Mouse (Mus musculus) testis, postnatal 14 days (tissue): ENCODE measurements around the gene Tbc1d9b.

Experiments used
- DNase-seq: peaks from one replicate; pipeline ENCODE4 v3.0.0; 2021; ENCODE audit warnings: low spot score

The Tbc1d9b gene

DNA sequence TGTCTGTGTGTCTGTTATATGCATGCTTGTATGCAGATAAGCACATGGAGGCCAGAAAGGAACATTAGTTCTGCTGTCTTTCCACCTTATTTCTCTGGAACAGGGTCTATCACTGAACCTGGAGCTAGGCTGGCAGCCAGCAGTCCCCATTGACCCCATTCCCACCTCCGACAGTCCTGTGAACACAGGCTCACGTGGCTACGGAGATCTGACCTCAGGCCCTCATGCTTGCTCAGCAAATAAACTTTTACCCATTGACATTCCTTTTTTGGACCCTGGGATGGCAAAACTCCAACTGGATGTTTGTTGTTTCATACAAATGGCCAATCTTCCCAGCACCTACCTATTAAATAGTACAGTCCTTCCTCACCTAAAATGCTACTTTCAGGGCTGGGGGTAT, 45.2 kb downstream of the Tbc1d9b start:
- no peak for DNase-seq

DNA sequence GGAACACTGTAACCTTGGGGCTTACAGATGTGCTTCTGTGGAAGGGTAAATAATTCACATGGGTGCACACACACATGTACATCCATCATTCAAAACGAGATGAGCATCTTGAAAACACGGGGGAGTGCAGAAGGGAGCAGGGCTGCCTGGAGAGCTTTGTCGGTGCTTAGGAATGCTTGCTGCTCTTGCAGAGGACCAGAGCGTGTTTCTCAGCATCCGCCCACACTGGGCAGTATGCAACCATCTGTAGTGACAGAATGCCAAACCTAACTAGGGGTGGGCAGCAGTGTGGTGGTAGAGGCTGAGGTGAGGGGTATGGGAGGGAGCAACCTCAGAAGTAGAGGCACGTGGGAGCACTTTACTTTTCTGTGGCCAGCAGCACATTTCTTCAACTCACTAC, 45.9 kb downstream of the Tbc1d9b start:
- no peak for DNase-seq

- no peak for DNase-seq
Measured at GRCm38 (mm10) chr11:50178532-50179488, 47.6 kb downstream of the Tbc1d9b start.

DNA sequence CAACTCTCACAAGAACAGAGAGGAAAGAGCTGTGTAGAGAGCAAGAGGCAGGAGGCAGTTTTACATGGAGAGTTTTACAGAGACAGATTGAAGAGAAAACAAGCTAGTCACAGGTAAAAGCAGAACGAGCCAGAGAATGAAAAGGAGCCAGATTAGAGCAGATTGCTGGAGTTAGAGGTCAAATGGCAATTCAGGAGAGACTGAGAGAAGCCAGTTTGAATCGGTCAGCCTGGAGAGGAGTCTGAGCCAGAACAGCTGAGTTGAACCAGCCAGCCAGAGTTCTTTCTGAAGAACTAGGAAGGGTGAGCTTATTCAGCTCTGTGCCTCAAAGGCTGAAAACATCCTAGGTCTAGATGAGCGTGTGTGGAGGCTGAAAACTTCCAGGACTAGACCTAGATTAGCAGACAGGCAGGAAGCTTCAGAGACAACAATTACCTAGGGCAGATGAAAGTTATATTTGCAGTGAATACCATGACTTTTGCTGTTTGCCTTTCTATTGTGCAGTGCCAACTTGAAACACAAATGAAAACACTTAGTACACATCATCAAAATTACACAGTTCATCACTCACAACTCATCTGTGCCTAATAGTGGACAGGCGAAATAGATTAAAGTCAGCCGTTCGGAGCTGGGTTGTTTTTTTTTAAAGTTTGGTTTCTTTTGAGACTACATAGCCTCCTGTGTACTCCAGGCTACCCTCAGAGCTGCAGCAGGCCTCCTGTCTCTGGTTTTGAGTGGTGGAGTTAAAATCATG, 49.5 kb downstream of the Tbc1d9b start:
- DNase-seq: no peak

- no peak for DNase-seq
Measured at GRCm38 (mm10) chr11:50182702-50183101, 51.5 kb downstream of the Tbc1d9b start.

DNA sequence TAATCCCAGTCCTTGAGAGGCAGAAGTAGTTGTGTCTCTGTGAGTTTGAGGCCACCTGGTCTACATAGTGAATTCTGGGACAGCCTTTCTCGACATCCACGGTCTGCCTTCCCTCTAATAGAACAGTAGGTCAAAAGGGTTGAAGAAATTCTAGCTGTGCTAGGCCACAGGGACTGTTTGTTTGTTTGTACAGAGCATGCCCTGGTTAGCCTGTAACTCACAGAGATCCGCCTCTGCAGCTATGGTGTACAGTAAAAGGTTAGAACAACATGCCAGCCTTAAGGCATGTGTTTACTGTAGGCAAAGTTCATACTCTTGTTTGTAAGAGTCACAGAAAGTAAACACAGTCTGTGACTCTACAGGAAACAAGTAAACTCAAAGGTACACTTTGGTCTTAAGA, 53.6 kb downstream of the Tbc1d9b start:
- DNase-seq: no peak

GRCm38 (mm10) chr11:50188682-50189081, 57.5 kb downstream of the Tbc1d9b start:
- no peak for DNase-seq

DNA sequence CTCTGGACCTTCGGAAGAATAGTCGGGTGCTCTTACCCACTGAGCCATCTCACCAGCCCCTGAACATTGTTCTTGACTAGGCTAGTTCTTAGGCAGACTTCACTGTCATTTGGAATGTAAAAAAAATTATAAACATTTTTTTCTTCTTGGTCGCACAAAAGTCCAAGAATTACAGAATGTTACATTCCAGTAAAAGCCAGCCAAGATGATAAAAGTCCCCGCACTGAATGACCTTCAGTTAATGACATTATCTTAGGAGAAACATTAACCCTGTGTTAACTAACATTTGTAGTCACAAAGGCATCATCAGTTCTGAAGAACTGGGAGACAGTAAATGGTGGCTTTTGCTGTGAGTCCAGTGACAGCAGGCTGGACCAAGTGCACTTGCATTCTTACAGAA, 59.2 kb downstream of the Tbc1d9b start:
- no peak for DNase-seq

GRCm38 (mm10) chr11:50192278-50192677, 61.1 kb downstream of the Tbc1d9b start:
- no peak for DNase-seq

GRCm38 (mm10) chr11:50194070-50194469, 62.9 kb downstream of the Tbc1d9b start:
- no peak for DNase-seq

DNA sequence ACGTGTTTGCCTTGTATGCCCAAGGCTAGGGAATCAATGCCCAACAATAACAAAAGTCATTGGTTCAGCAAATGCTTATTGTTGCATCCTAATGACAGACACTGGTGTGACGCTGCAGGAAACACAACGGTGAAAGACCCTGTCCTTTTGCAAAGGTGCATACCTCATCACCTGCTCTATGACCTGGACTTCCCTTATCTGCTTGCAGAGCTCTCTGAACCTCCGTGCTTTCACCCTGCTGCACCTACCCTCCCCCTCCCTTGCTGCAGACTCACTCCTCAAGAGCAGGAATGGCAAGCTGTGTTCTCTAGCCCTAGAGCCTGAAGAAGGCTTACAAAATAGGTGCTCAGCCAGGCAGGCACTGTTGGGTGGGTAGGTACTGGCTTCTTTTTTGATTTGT, 63.6 kb downstream of the Tbc1d9b start:
- DNase-seq: no peak

GRCm38 (mm10) chr11:50197500-50197899, 66.3 kb downstream of the Tbc1d9b start:
- no peak for DNase-seq

DNA sequence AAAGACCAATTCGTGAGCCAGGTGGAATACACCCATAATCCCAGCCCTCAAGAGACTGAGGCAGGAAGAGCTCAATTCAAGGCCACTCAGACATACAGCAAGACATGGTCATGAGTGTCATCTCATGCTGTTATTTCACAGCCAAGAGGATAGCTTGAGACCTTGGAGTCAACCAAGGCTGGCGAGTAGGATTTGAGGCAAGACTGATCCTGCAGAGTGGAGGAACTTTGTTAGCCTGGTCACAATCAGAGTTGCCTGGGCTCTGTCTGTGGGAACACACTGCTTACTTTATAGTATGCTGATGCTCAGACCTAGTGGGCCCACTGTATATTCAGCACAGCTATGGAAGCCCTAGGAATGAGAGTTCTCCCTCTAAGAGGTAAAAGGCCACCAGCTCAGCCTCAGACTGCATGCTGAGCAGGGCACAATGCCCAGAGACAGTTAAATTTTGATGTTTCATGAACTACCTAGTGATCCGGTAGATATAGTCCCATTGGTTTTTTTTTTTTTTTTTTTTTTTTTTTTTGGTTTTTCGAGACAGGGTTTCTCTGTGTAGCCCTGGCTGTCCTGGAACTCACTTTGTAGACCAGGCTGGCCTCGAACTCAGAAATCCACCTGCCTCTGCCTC, 67.1 kb downstream of the Tbc1d9b start:
- DNase-seq: no peak

- DNase-seq: no peak
Measured at GRCm38 (mm10) chr11:50198916-50199315, 67.7 kb downstream of the Tbc1d9b start.

GRCm38 (mm10) chr11:50200613-50201012, 69.4 kb downstream of the Tbc1d9b start:
- no peak for DNase-seq

GRCm38 (mm10) chr11:50201590-50201989, 70.4 kb downstream of the Tbc1d9b start:
- DNase-seq: no peak

DNA sequence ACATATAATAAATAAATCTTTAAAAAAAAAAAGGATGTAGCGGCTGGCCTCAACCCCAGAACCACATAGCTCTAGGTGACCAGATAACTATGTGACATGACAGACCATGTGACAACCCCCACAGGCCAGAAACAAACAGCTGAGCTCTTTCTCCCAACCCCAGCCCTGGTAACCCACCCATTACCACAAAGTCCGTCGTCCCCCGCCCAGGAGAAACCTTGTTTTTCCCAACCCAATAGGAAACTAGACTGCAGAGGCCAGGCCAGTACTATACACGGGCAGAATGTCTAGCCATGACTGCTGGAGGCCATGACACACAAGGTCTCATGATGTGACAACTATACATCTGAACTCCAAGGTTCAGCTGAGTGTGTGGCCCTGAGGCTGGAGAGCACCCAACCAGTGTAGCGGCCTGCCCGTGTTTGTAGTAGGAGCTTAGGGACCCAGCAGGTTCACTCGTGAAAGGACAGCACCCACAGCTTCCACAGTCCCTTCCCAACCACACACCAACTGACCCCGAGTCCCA, 72.2 kb downstream of the Tbc1d9b start:
- DNase-seq: no peak

GRCm38 (mm10) chr11:50205434-50205833, 74.2 kb downstream of the Tbc1d9b start:
- no peak for DNase-seq

- no peak for DNase-seq
Measured at GRCm38 (mm10) chr11:50206037-50206436, 74.8 kb downstream of the Tbc1d9b start.

DNA sequence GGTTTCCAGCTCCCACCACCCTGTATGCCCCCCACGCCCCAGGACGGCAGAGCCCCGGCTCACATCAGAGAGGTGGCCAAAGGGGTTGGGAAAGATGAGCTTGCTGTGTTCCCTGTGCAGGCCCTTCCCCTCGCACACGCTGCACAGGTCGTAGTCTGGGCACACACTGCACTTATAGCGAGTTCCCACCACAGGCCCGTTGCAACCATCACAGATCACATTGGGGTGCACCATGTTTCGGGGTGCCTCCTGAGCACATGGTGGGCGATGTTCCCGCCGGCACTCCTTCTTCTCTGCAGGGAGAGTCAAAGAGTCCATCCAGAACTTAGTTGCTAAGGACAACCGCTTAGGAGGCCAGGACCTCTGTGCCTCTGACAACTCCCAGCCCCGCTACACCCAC, 76.1 kb downstream of the Tbc1d9b start:
- no peak for DNase-seq

- DNase-seq: no peak
Measured at GRCm38 (mm10) chr11:50208039-50208438, 76.8 kb downstream of the Tbc1d9b start.

- peak; percentile 92 for DNase-seq
Measured at GRCm38 (mm10) chr11:50210101-50210504, 78.9 kb downstream of the Tbc1d9b start.
